Mouse (Mus musculus) CH12.LX (cell line): Measurements from ENCODE around the gene Slc25a23. TPM values are rescaled to one million over a fixed set of nuclear protein-coding genes. Genes with fewer than 3 reads are reported as not detected.
A peak's percentile ranks its signal among the peaks of the same experiment; 100 is the strongest.

Experiments used
- DNase-seq: peaks from one replicate; pipeline ENCODE4 v3.0.0-alpha.2; 2013; ENCODE audit errors: extremely low read depth
- H3K27ac ChIP-seq: 2 replicates; pipeline ENCODE4 v1.5.1; 2012; ENCODE audit warnings: low read depth, mild to moderate bottlenecking, control low read depth, moderate library complexity; ENCODE audit not compliant: insufficient read depth
- H3K27me3 ChIP-seq: replicated peaks from 2 replicates; pipeline ENCODE3; 2012; ENCODE audit warnings: inconsistent platforms
- H3K36me3 ChIP-seq, 2 experiments: replicated peaks in 1 of 2; 2 replicates each; pipeline versions ENCODE3 to v1.6.1; 2012; ENCODE audit warnings: inconsistent platforms in 1 of 2, low read length in 1 of 2, mild to moderate bottlenecking in 1 of 2, mixed read lengths in 1 of 2, moderate library complexity in 1 of 2; ENCODE audit not compliant: control insufficient read depth in 1 of 2, insufficient read depth in 1 of 2
- H3K4me1 ChIP-seq, 2 experiments: 2 replicates each; pipeline ENCODE4 v1.6.1; 2012; ENCODE audit warnings: inconsistent platforms in 1 of 2, moderate library complexity in 1 of 2; ENCODE audit not compliant: insufficient read depth in 2 of 2, control insufficient read depth in 1 of 2
- H3K4me2 ChIP-seq: 2 replicates; pipeline ENCODE4 v1.6.1; 2012; ENCODE audit warnings: low read depth, mild to moderate bottlenecking, control low read depth; ENCODE audit not compliant: poor library complexity, insufficient read depth, severe bottlenecking
- H3K4me3 ChIP-seq, 3 experiments: fragments of 150-350 bp in 1 of 3; sonication (generic) in 1 of 3; replicated peaks in 1 of 3; 2 replicates each; pipeline versions ENCODE3 to v1.5.1; 2011 to 2012; ENCODE audit warnings: low read depth in 2 of 3, low read length in 2 of 3, mild to moderate bottlenecking in 2 of 3, moderate library complexity in 2 of 3, control low read depth in 1 of 3, improper control_type of control experiment in 1 of 3, inconsistent platforms in 1 of 3, mixed read lengths in 1 of 3; ENCODE audit not compliant: poor library complexity in 1 of 3
- H3K79me2 ChIP-seq: replicated peaks from 2 replicates; pipeline ENCODE4 v1.6.1; 2012; ENCODE audit warnings: mild to moderate bottlenecking, moderate library complexity; ENCODE audit not compliant: control insufficient read depth, poor library complexity, insufficient read depth, severe bottlenecking; ENCODE audit errors: extremely low read depth
- H3K9ac ChIP-seq: 2 replicates; pipeline ENCODE4 v1.6.1; 2012; ENCODE audit warnings: low read depth, mild to moderate bottlenecking, control low read depth, moderate library complexity; ENCODE audit not compliant: insufficient read depth
- H3K9me3 ChIP-seq: replicated peaks from 2 replicates; pipeline ENCODE3; 2012; ENCODE audit warnings: low read length, inconsistent platforms, mixed read lengths
- BHLHE40 ChIP-seq: IDR thresholded peaks from 2 replicates; pipeline ENCODE4 v1.6.1; 2011; ENCODE audit warnings: mild to moderate bottlenecking, low read depth, low read length, improper control_type of control experiment
- CHD1 ChIP-seq: IDR thresholded peaks from 2 replicates; pipeline ENCODE4 v1.6.1; 2012; ENCODE audit warnings: low read depth, low read length, improper control_type of control experiment, inconsistent platforms
- CHD2 ChIP-seq: IDR thresholded peaks from 2 replicates; pipeline ENCODE4 v1.6.1; 2011; ENCODE audit warnings: low read length, improper control_type of control experiment
- E2F4 ChIP-seq: IDR thresholded peaks from 2 replicates; pipeline ENCODE4 v1.6.1; 2011; ENCODE audit warnings: low read depth, low read length, improper control_type of control experiment; ENCODE audit not compliant: insufficient replicate concordance
- ELF1 ChIP-seq: IDR thresholded peaks from 2 replicates; pipeline ENCODE4 v1.6.1; 2014; ENCODE audit warnings: low read depth, mild to moderate bottlenecking, inconsistent platforms, low read length, improper control_type of control experiment
- ETS1 ChIP-seq: conservative IDR thresholded peaks from 2 replicates; pipeline ENCODE4 v1.6.1; 2012; ENCODE audit warnings: low read depth, mild to moderate bottlenecking, inconsistent platforms, low read length, improper control_type of control experiment, moderate library complexity
- GABPA ChIP-seq: IDR thresholded peaks from 2 replicates; pipeline ENCODE4 v1.6.1; 2012; ENCODE audit warnings: low read depth, low read length, improper control_type of control experiment, inconsistent platforms; ENCODE audit not compliant: insufficient replicate concordance
- HCFC1 ChIP-seq: IDR thresholded peaks from 2 replicates; pipeline ENCODE4 v1.6.1; 2012; ENCODE audit warnings: low read depth, mild to moderate bottlenecking, inconsistent platforms, low read length, improper control_type of control experiment
- IRF4 ChIP-seq: IDR thresholded peaks from 2 replicates; pipeline ENCODE4 v1.6.1; 2014; ENCODE audit warnings: low read depth, mild to moderate bottlenecking, inconsistent platforms, low read length, improper control_type of control experiment
- JUN ChIP-seq: IDR thresholded peaks from 2 replicates; pipeline ENCODE4 v1.6.1; 2011; ENCODE audit warnings: low read depth, mild to moderate bottlenecking, low read length, improper control_type of control experiment, moderate library complexity; ENCODE audit not compliant: insufficient read depth
- JUND ChIP-seq: conservative IDR thresholded peaks from 2 replicates; pipeline ENCODE4 v1.6.1; 2011; ENCODE audit warnings: low read depth, low read length, improper control_type of control experiment
- MAFK ChIP-seq: IDR thresholded peaks from 2 replicates; pipeline ENCODE4 v1.6.1; 2011; ENCODE audit warnings: low read length, improper control_type of control experiment; ENCODE audit not compliant: insufficient replicate concordance
- MAX ChIP-seq: IDR thresholded peaks from 2 replicates; pipeline ENCODE4 v1.6.1; 2011; ENCODE audit warnings: low read length, improper control_type of control experiment
- MXI1 ChIP-seq: IDR thresholded peaks from 2 replicates; pipeline ENCODE4 v1.6.1; 2011; ENCODE audit warnings: mild to moderate bottlenecking, low read depth, low read length, improper control_type of control experiment
- MYC ChIP-seq: IDR thresholded peaks from 2 replicates; pipeline ENCODE4 v1.6.1; 2011; ENCODE audit warnings: low read depth, mild to moderate bottlenecking, improper control_type of control experiment, low read length
- NELFE ChIP-seq: IDR thresholded peaks from 2 replicates; pipeline ENCODE4 v1.6.1; 2011; ENCODE audit warnings: low read depth, low read length, improper control_type of control experiment
- NRF1 ChIP-seq: IDR thresholded peaks from 2 replicates; pipeline ENCODE4 v1.6.1; 2014; ENCODE audit warnings: low read depth, mild to moderate bottlenecking, inconsistent platforms, low read length, improper control_type of control experiment, moderate library complexity
- POLR2AphosphoS2 ChIP-seq: IDR thresholded peaks from 2 replicates; pipeline ENCODE4 v1.6.1; 2011; ENCODE audit warnings: low read depth, low read length, improper control_type of control experiment
- RAD21 ChIP-seq: IDR thresholded peaks from 2 replicates; pipeline ENCODE4 v1.6.1; 2011; ENCODE audit warnings: low read depth, mild to moderate bottlenecking, low read length, improper control_type of control experiment, moderate library complexity
- SIN3A ChIP-seq: IDR thresholded peaks from 2 replicates; pipeline ENCODE4 v1.6.1; 2012; ENCODE audit warnings: low read length, improper control_type of control experiment, inconsistent platforms
- SMC3 ChIP-seq: IDR thresholded peaks from 2 replicates; pipeline ENCODE4 v1.6.1; 2011; ENCODE audit warnings: low read depth, low read length, improper control_type of control experiment
- TBP ChIP-seq: conservative IDR thresholded peaks from 2 replicates; pipeline ENCODE4 v1.6.1; 2011; ENCODE audit warnings: low read depth, low read length, improper control_type of control experiment
- UBTF ChIP-seq: IDR thresholded peaks from 2 replicates; pipeline ENCODE4 v1.6.1; 2012; ENCODE audit warnings: low read depth, mild to moderate bottlenecking, inconsistent platforms, low read length, improper control_type of control experiment, moderate library complexity
- USF2 ChIP-seq: conservative IDR thresholded peaks from 2 replicates; pipeline ENCODE4 v1.6.1; 2011; ENCODE audit warnings: low read depth, low read length, improper control_type of control experiment
- ZC3H11A ChIP-seq: IDR thresholded peaks from 2 replicates; pipeline ENCODE4 v1.6.1; 2012; ENCODE audit warnings: low read depth, mild to moderate bottlenecking, inconsistent platforms, low read length, improper control_type of control experiment
- ZKSCAN1 ChIP-seq: IDR thresholded peaks from 2 replicates; pipeline ENCODE4 v1.6.1; 2012; ENCODE audit warnings: low read depth, inconsistent platforms, low read length, improper control_type of control experiment, borderline replicate concordance
- ZNF384 ChIP-seq: IDR thresholded peaks from 2 replicates; pipeline ENCODE4 v1.6.1; 2012; ENCODE audit warnings: low read depth, low read length, improper control_type of control experiment, inconsistent platforms
- dilution Hi-C: fragments of 300-500 bp; cut with MboI; formaldehyde crosslinking; loops from 2 replicates; pipeline ENCODE4 v1.14.3; 2020; ENCODE audit warnings: low sequenced_read_pairs; ENCODE audit not compliant: extremely low pct_unique_long_range_greater_than_20kb, extremely low pct_ligation_motif_present
- in situ Hi-C: fragments of 300-500 bp; cut with MboI; formaldehyde crosslinking; loops from 3 replicates; pipeline ENCODE4 v1.14.3; 2019; ENCODE audit warnings: low sequenced_read_pairs, low pct_ligation_motif_present, low pct_unique_long_range_greater_than_20kb, mixed read lengths
- polyA plus RNA-seq: library from polyadenylated mRNA; unstranded; fragments of >175 nt; gene quantifications from 2 replicates; pipeline ENCODE4 v1.2.1, GENCODE M21; 2012; ENCODE audit warnings: low read depth; ENCODE audit not compliant: insufficient read length
- total RNA-seq, 2 experiments: library from RNA; depleted of rRNA; stranded (reverse); fragments of 300-350 nt in 1 of 2; fragments of >200 nt in 1 of 2; gene quantifications; 2 replicates each; pipeline ENCODE4 v1.2.3; 2012 to 2014

Gene Slc25a23
- total and polyA plus RNA-seq, 3 experiments: 2.2 to 13.8 (median 6.9) TPM

- peak within 1 kb of the TSS; percentile 70 to 88 (median 87) for H3K4me3 ChIP-seq
- 0 out of 2 replicates have a peak within 1 kb of the TSS, but pooled peaks have one; percentile 2 for H3K27ac ChIP-seq
- dilution Hi-C loops (no loop called here), in situ Hi-C loops (no loop called here)
- TF ChIP-seq MXI1: no peak
- TF ChIP-seq BHLHE40: no peak
- no peak for TF ChIP-seq ZC3H11A
- TF ChIP-seq CHD1: no peak
- no peak for TF ChIP-seq ETS1
- TF ChIP-seq IRF4: no peak
- no peak for TF ChIP-seq GABPA
- TF ChIP-seq HCFC1: no peak
- no peak for TF ChIP-seq SMC3
- no peak for TF ChIP-seq UBTF
- no peak for TF ChIP-seq NRF1
- TF ChIP-seq RAD21: no peak
- no peak for TF ChIP-seq E2F4
- TF ChIP-seq MAX: no peak
- TF ChIP-seq POLR2AphosphoS2: no peak
- no peak for TF ChIP-seq MYC
- TF ChIP-seq ZKSCAN1: no peak
- no peak for TF ChIP-seq NELFE
- TF ChIP-seq JUND: no peak
- no peak for DNase-seq
- H3K4me1 ChIP-seq: peaks cover 9 to 26% of the 10 kb centered on the region in 2 experiments
- H3K79me2 ChIP-seq: no peaks in the 10 kb centered on the region
- peak within 1 kb of the TSS; percentile 92 for H3K9ac ChIP-seq
- peaks cover 16 to 27% of the 10 kb centered on the region in 2 experiments for H3K36me3 ChIP-seq
- H3K4me2 ChIP-seq: peak within 1 kb of the TSS; percentile 48
- H3K27me3 ChIP-seq: no peaks in the 10 kb centered on the region
- H3K9me3 ChIP-seq: no peaks in the 10 kb centered on the region
Observed at GRCm38 (mm10) chr17:57058891-57059485, 675 bp downstream of the Slc25a23 start, which contains the start of gene Crb3. TSS of gene Crb3 (plus strand) at chr17:57059105.

GRCm38 (mm10) chr17:57056246-57056645 lies 3.4 kb downstream of the Slc25a23 start:
- H3K36me3 ChIP-seq: peaks cover 33 to 48% of the 10 kb centered on the region in 2 experiments
- peaks cover 9 to 26% of the 10 kb centered on the region in 2 experiments for H3K4me1 ChIP-seq
- no peak overlapping the region for H3K4me2 ChIP-seq
- no peak for DNase-seq
- no peak overlapping the region for H3K27ac ChIP-seq
- H3K79me2 ChIP-seq: no peaks in the 10 kb centered on the region
- no peaks in the 10 kb centered on the region for H3K9me3 ChIP-seq
- no peak overlapping the region for H3K9ac ChIP-seq
- in situ Hi-C loops: no loop called here
- H3K27me3 ChIP-seq: no peaks in the 10 kb centered on the region
- TF ChIP-seq ZNF384 (no peak), MYC (no peak), ELF1 (no peak), CHD1 (no peak), USF2 (no peak), SIN3A (no peak), MAX (no peak), MAFK (no peak), JUND (no peak), CHD2 (no peak), UBTF (no peak), E2F4 (no peak), ZKSCAN1 (no peak), JUN (no peak), TBP (no peak)
- dilution Hi-C loops: no loop called here
- no peak overlapping the region for H3K4me3 ChIP-seq
